Mouse (Mus musculus) embryonic facial prominence, embryonic 10.5 days (tissue): Measurements from ENCODE around the gene Azgp1. TPM values are rescaled to one million over a fixed set of nuclear protein-coding genes. Genes with fewer than 3 reads are reported as not detected.
"Not testable (repeated sequence)": the region's sequence is repeated elsewhere in the genome, so short reads cannot be mapped to it uniquely, and the experiment has no call there.

Experiments
- DNase-seq: peaks from one replicate; pipeline ENCODE4 v3.0.0-alpha.2; 2017; ENCODE audit warnings: low spot score
- H3K27ac ChIP-seq: fragments of 300-500 bp; sonication (generic); replicated peaks from 2 replicates; pipeline ENCODE4 v1.5.1; 2016; ENCODE audit warnings: mild to moderate bottlenecking
- H3K27me3 ChIP-seq: fragments of 300-500 bp; sonication (generic); replicated peaks from 2 replicates; pipeline ENCODE4 v1.6.1; 2016; ENCODE audit warnings: low read depth, mild to moderate bottlenecking; ENCODE audit not compliant: poor library complexity, severe bottlenecking
- H3K36me3 ChIP-seq: fragments of 300-500 bp; sonication (generic); replicated peaks from 2 replicates; pipeline ENCODE4 v1.6.1; 2016; ENCODE audit warnings: mild to moderate bottlenecking, moderate library complexity
- H3K4me1 ChIP-seq: fragments of 300-500 bp; sonication (generic); 2 replicates; pipeline ENCODE4 v1.6.1; 2016
- H3K4me3 ChIP-seq: fragments of 300-500 bp; sonication (generic); 2 replicates; pipeline ENCODE4 v1.5.1; 2016; ENCODE audit warnings: mild to moderate bottlenecking, moderate library complexity
- H3K9me3 ChIP-seq: fragments of 300-500 bp; sonication (generic); 2 replicates; pipeline ENCODE4 v1.6.1; 2016; ENCODE audit warnings: mild to moderate bottlenecking
- WGBS: fragments of 180-500 bp; shearing (Covaris S2); methylation state at CpG from one replicate; pipeline ENCODE4 v1.1.7; 2016; 5-methylcytosine and 5-hydroxymethylcytosine counted together
- polyA plus RNA-seq: library from polyadenylated mRNA; unstranded; fragments of >200 nt; fragmentation: Nextera tagmentation; extraction: Ambion mirVana; gene quantifications from 2 replicates; pipeline ENCODE4 v1.2.1, GENCODE M21; 2016

The Azgp1 gene
- not detected in 2 replicates for polyA plus RNA-seq

DNA sequence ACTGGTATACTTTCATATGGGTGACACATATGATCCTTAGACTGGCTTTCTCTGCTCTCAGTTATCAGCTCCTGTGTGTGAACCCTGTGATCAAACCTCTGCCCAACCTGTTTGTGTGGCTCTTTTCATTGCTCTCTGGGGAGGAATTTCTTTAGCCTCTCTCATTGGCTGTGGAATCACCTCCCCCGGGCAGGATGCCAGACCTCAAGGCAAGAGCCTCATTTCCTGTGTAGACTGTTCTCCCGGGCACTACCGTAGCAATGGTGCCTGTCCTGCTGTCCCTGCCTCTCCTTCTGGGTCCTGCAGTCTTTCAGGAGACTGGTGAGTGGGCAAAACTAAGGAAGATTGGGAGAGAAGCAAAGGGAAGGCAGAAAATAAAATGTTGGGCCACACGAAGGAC, at the start of gene Azgp1:
Azgp1 (plus strand) TSS at position 221 of the 400 bp plus-strand sequence.
- no peaks in the 10 kb centered on the region for H3K9me3 ChIP-seq
- no peaks in the 10 kb centered on the region for H3K4me1 ChIP-seq
- no peak within 1 kb of the TSS for H3K4me3 ChIP-seq
- H3K27me3 ChIP-seq, result no peaks in the 10 kb centered on the region
- WGBS, result 81% methylated on average over 4 of the region's 4 CpGs
- H3K36me3 ChIP-seq, result no peaks in the 10 kb centered on the region
- no peak within 1 kb of the TSS for H3K27ac ChIP-seq
- DNase-seq, result no peak

DNA sequence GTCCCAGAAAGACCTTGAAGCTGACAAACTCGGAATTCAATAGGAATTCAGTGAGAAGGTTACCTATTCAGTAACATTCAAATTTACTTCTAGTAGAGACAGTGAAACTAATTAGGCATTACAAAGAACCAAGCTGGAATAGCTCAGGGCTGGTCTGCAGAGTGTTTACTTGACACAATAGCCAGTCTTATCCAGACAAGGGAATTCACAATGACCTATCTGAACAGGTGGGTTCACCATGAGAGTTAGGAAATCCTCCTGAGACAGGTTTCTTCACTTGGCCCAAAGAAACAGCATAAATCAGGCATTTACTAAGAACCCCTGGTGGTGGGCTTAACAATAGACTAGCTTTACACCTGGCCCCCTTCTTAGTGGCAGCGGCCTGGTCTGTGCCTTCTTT, 47.4 kb upstream of the Azgp1 start:
- H3K9me3 ChIP-seq, DNase-seq, H3K4me3 ChIP-seq, H3K36me3 ChIP-seq, H3K27ac ChIP-seq, H3K4me1 ChIP-seq, H3K27me3 ChIP-seq: not testable (repeated sequence)
- 67% methylated on average over 2 of the region's 2 CpGs for WGBS

DNA sequence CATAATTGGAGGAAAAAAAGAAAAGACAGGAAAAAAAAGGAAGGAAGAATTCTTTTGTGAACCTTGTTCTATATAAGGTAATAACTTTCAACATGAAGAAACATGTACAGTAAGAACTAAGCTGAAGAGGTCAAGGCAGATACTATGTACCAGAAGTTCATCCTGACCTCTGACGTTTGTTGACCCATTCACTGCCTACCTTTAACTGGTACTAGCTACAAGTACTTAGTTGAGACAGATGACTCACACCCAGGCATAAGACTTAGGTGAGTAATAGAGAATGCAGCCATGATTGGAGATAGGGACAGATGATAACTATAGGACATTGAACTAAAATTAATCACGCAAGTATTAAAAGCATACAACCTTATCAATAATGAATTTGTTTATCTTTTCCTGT, 44.8 kb upstream of the Azgp1 start:
- H3K4me3 ChIP-seq, result no peak overlapping the region
- H3K9me3 ChIP-seq, result peaks cover 4% of the 10 kb centered on the region; the same call in 1 of the 2 replicates
- H3K36me3 ChIP-seq, result no peaks in the 10 kb centered on the region
- H3K27ac ChIP-seq, result no peak overlapping the region
- H3K4me1 ChIP-seq, result no peaks in the 10 kb centered on the region
- WGBS, result 86% methylated on average over 2 of the region's 2 CpGs
- no peak for DNase-seq
- no peaks in the 10 kb centered on the region for H3K27me3 ChIP-seq

DNA sequence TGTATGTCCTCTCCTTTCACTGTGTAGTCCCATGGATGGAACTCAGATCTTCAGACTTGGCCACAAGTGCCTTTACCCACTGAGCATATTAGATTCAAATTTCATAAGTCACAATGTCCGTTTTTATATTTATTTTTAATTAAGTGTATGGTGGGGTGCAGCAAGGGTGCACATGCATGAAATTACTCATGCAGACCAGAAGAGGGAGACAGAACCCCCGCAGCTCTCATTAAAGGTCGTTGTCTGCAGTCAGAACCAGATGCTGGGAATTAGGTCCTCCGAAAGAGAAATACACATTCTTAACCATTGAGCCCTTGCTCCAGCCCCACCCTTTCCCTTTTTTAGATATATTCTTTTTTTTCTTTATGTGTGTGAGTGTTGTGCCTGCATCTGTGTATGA, 44.1 kb upstream of the Azgp1 start:
- no peak for DNase-seq
- no peaks in the 10 kb centered on the region for H3K27me3 ChIP-seq
- no peak overlapping the region for H3K4me3 ChIP-seq
- WGBS, result 63% methylated on average over 4 of the region's 4 CpGs
- no peak overlapping the region for H3K27ac ChIP-seq
- no peaks in the 10 kb centered on the region for H3K4me1 ChIP-seq
- no peaks in the 10 kb centered on the region for H3K36me3 ChIP-seq
- H3K9me3 ChIP-seq, result peaks cover 4% of the 10 kb centered on the region; the same call in 1 of the 2 replicates

DNA sequence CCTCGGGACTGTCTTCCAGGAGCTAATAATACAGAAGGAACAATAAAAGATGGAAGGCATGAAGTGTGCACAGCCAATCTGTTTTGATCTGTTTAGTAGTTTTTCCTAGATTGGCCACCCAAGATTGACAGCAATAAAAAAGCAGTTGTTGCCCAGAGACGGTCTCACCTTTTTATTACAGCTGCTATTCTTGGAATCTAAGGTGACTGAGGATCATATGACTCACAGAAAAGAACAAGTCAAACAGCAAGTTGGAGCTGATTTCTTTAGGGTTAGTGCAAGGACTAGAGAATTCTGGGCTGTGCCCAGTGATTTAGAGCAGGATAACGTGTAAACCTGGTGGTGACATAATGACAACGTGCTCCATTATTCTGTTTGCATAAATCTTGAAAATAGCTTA, 40.4 kb upstream of the Azgp1 start:
- no peak overlapping the region for H3K4me3 ChIP-seq
- WGBS, result 87% methylated on average over 4 of the region's 4 CpGs
- H3K9me3 ChIP-seq, result peaks cover 4% of the 10 kb centered on the region; the same call in 1 of the 2 replicates
- H3K4me1 ChIP-seq, result no peaks in the 10 kb centered on the region
- no peak overlapping the region for H3K27ac ChIP-seq
- H3K27me3 ChIP-seq, result no peaks in the 10 kb centered on the region
- no peaks in the 10 kb centered on the region for H3K36me3 ChIP-seq
- DNase-seq, result no peak

DNA sequence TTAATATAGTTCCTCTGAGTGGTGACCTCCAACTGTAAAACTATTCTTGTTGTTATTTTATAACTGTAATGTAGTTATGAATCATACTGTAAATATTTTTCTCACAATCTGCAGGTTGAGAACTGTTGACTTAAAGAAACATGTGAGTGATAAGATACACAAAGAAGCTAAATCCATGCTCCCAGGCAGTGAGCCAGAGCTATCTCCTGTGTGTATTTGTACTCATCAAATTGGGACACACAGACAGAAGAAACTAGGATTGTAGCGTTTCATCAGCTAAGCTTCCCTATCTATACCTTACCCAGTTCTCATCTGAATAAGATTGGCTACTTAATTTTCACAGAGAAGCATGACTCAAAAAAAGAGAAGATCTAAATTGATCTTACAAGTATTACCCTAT, 38.2 kb upstream of the Azgp1 start:
- no peaks in the 10 kb centered on the region for H3K4me1 ChIP-seq
- H3K9me3 ChIP-seq, result no peaks in the 10 kb centered on the region
- H3K27me3 ChIP-seq, result no peaks in the 10 kb centered on the region
- 81% methylated on average over 1 of the region's 1 CpGs for WGBS
- no peak overlapping the region for H3K4me3 ChIP-seq
- DNase-seq, result no peak
- H3K36me3 ChIP-seq, result no peaks in the 10 kb centered on the region
- H3K27ac ChIP-seq, result no peak overlapping the region

DNA sequence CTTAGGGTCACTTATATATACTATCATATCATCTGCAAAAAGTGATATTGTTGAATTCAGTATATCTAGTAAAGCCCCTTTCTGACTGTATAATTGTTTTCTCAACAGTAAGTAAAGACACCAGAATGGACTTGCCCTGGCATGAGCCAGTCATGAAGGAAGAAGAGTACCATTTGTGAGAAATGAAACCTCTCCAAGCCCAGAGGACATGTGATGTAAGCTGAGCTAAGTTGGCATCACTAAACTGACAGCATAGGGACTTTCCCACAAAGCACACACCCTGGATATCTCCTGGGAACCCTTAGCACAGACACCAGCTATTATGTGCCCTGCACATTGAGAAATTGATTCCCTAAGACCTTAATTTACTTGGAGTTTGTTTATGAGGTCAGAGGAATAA, 34.0 kb upstream of the Azgp1 start:
- Histone ChIP-seq H3K4me3 (no peak overlapping the region), H3K9me3 (no peaks in the 10 kb centered on the region), H3K4me1 (no peaks in the 10 kb centered on the region), H3K27me3 (no peaks in the 10 kb centered on the region), H3K36me3 (no peaks in the 10 kb centered on the region), H3K27ac (no peak overlapping the region)
- DNase-seq, result no peak

DNA sequence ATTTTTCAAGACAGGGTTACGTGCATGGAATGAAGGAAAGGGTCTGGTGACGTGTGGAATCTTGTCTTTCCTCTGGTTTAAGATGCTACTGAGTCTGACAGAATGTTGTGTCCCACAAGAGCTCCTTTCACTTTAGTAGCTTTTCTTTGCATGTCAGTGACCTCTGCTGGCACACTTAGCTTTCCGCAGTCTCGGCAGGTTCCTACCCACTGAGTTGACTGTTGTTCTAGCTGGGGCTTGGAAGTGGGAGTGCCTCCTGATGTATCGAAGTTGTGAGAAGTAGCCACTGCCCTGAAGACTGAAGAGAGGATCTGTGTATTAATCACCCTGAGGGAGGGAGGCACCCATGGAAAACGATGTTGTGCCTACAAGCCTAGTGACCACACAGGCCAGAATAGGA, 30.1 kb upstream of the Azgp1 start:
- H3K4me1 ChIP-seq, result no peaks in the 10 kb centered on the region
- H3K27me3 ChIP-seq, result no peaks in the 10 kb centered on the region
- 36% methylated on average over 6 of the region's 6 CpGs for WGBS
- no peak overlapping the region for H3K4me3 ChIP-seq
- H3K36me3 ChIP-seq, result no peaks in the 10 kb centered on the region
- no peaks in the 10 kb centered on the region for H3K9me3 ChIP-seq
- DNase-seq, result no peak
- no peak overlapping the region for H3K27ac ChIP-seq

DNA sequence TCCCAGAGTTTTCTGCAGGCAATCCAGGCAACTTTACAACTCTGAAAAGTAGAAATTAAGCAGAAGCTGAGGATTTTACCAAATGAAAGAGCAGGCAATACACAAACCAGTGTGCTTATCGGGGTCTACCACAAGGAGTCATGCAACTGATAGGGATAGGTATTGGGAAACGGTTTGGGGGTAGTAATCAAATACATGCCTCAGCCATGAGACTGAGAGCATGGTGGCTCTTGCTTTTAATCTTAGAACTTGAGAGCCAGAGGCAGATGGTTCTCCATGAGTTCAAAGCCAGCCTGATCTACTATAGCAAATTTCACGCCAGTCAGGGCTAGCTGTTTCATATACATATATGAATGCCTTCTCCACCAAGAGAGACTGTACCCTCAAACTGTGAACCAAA, 24.9 kb upstream of the Azgp1 start:
- Histone ChIP-seq H3K27me3 (no peaks in the 10 kb centered on the region), H3K9me3 (no peaks in the 10 kb centered on the region), H3K4me3 (no peak overlapping the region), H3K27ac (no peak overlapping the region), H3K36me3 (no peaks in the 10 kb centered on the region), H3K4me1 (no peaks in the 10 kb centered on the region)
- 88% methylated on average over 3 of the region's 3 CpGs for WGBS
- no peak for DNase-seq

DNA sequence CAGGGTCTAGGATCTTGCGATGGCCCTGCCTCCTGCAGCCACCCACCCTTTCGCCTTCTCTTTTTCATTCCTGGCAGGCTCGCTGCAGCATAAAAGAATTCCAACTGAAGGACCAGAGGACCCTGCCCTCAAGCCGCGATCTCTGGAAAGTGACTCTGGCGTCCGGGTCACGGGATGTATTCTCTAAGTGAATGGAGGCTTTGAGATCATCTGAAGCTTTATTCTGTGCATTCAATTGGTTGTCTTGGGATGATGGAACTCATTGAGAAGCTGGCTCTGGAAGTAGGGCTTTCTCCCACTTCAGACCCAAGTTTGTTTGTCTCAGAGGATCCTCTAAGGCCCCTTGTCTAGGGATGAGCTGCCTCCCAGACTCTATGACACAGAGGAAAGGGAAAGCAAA, 18.4 kb upstream of the Azgp1 start, which contains the start of gene Gjc3:
Gjc3 (minus strand) TSS at position 154 of the 400 bp plus-strand sequence.
- no peaks in the 10 kb centered on the region for H3K9me3 ChIP-seq
- no peak within 1 kb of the TSS for H3K27ac ChIP-seq
- H3K27me3 ChIP-seq, result no peaks in the 10 kb centered on the region
- no peaks in the 10 kb centered on the region for H3K4me1 ChIP-seq
- DNase-seq, result no peak
- WGBS, result 47% methylated on average over 8 of the region's 8 CpGs
- no peaks in the 10 kb centered on the region for H3K36me3 ChIP-seq
- no peak within 1 kb of the TSS for H3K4me3 ChIP-seq

DNA sequence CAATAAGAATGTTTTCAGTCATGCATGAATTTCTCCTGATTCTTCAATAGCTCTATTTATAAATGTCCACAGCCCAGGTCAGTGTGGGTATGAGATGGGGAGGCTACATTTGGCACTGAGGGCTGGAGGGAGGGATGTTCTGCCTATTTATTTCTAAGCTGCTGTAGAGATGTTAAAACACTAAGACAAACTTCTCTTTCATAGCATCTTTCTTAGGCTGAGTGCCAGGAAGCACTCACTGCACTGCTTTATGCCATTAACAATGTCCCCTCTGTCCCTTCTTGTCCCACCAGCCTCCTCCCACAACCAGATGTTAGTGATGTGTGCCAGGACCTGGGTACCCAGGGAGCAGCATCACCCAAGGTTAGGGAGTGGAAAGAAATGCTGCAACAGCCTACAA, 14.8 kb upstream of the Azgp1 start:
- no peak for DNase-seq
- Histone ChIP-seq H3K36me3 (no peaks in the 10 kb centered on the region), H3K4me1 (no peaks in the 10 kb centered on the region), H3K9me3 (no peaks in the 10 kb centered on the region), H3K27ac (no peak overlapping the region), H3K4me3 (no peak overlapping the region), H3K27me3 (no peaks in the 10 kb centered on the region)

DNA sequence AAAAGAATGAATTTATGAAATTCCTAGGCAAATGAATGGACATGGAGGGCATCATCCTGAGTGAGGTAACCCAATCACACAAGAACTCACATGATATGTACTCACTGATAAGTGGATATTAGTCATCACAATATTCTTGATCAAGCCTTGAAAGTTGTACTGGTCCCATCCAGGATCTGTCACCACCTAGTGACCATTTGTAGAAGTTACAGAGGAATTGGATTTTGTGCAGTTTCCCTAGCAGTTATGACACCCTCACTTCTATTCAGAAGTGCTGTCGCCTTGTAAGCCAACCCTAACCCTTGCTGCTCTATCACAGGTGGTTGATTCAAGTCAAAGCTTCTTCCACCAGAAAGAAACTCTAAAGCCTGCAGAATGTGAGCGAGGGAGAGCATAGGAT, 8.2 kb upstream of the Azgp1 start:
- Histone ChIP-seq H3K4me1 (no peaks in the 10 kb centered on the region), H3K27me3 (no peaks in the 10 kb centered on the region), H3K36me3 (no peaks in the 10 kb centered on the region), H3K4me3 (no peak overlapping the region), H3K27ac (no peak overlapping the region), H3K9me3 (no peaks in the 10 kb centered on the region)
- WGBS, result 80% methylated on average over 2 of the region's 2 CpGs
- DNase-seq, result no peak

DNA sequence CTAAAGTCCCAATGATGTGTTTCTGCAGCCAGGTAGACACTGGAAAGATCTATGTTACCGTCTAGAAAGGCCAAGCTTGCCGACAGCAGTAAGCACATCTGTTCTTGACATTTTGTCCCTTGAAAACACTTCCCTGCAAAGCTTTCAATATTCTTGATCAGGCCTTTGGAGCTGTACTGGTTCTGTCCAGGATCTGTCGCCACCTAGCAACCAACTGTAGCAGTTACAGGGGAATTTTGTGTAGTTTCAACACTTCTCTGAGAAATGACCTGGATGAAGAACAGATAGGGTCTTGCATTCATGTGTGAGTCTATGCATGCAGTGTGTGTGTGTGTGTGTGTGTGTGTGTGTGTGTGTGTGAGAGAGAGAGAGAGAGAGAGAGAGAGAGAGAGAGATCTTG, 7.6 kb upstream of the Azgp1 start:
- H3K4me1 ChIP-seq, result no peaks in the 10 kb centered on the region
- H3K27ac ChIP-seq, result no peak overlapping the region
- no peak for DNase-seq
- no peaks in the 10 kb centered on the region for H3K9me3 ChIP-seq
- 60% methylated on average over 3 of the region's 3 CpGs for WGBS
- no peaks in the 10 kb centered on the region for H3K36me3 ChIP-seq
- H3K4me3 ChIP-seq, result no peak overlapping the region
- no peaks in the 10 kb centered on the region for H3K27me3 ChIP-seq

DNA sequence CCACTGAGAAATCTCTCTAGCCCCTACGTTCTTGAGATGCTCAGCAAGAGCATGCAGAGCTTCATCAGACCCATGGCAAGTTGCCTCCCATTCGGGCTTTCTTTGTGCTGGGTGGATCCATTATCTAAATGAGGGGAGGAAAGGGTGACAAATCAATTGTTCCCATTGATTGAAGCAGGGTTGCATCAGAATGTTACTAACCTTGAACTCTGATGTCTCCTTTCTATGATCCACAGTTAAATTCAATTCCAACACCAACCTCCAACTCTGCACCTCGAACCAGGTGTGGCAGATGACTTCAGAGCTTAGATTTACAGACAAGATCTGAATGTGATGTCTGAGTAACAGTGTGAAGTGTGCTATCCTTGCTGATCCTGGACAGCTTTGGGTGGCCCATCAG, 6.6 kb upstream of the Azgp1 start:
- 65% methylated on average over 3 of the region's 3 CpGs for WGBS
- Histone ChIP-seq H3K36me3 (no peaks in the 10 kb centered on the region), H3K9me3 (no peaks in the 10 kb centered on the region), H3K4me3 (no peak overlapping the region), H3K27ac (no peak overlapping the region), H3K4me1 (no peaks in the 10 kb centered on the region), H3K27me3 (no peaks in the 10 kb centered on the region)
- DNase-seq, result no peak
